Mouse (Mus musculus): Measurements from ENCODE around the gene Snx7.

- TF ChIP-seq POLR2A (IDR thresholded peaks at IDR 0.05; ENCODE audit: extremely low read depth, insufficient read depth, low read length) (peak; percentile 45; the same call in 1 of the 2 replicates), CTCF (IDR thresholded peaks at IDR 0.05; ENCODE audit: extremely low read depth, insufficient read depth, low read length) (no peak)
These were observed at the start of gene Snx7 for GRCm38 (mm10) chr3:117868637-117869323.

Data from cortical plate, adult 2 months (tissue).